Mouse (Mus musculus) urinary bladder, postnatal 25 days (tissue): ENCODE data around the gene Mok.

ENCODE experiments used
- DNase-seq: peaks from one replicate; pipeline ENCODE4 v3.0.0; 2022; ENCODE audit warnings: low spot score

Gene Mok

GRCm38 (mm10) chr12:110808848-110809247 is 31.9 kb downstream of the Mok start:
- no peak for DNase-seq

GRCm38 (mm10) chr12:110808430-110808829 is 32.3 kb downstream of the Mok start:
- no peak for DNase-seq

GRCm38 (mm10) chr12:110806301-110806970 is 34.3 kb downstream of the Mok start:
- no peak for DNase-seq

- DNase-seq, result no peak
Measured at GRCm38 (mm10) chr12:110804261-110804660, 36.5 kb downstream of the Mok start.

- no peak for DNase-seq
Measured at GRCm38 (mm10) chr12:110802674-110803297, 38.0 kb downstream of the Mok start.

GRCm38 (mm10) chr12:110801876-110802464 is 38.8 kb downstream of the Mok start:
- no peak for DNase-seq

- no peak for DNase-seq
Measured at GRCm38 (mm10) chr12:110799226-110799625, 41.5 kb downstream of the Mok start.

- DNase-seq, result no peak
Measured at GRCm38 (mm10) chr12:110797842-110798431, 42.8 kb downstream of the Mok start.

- no peak for DNase-seq
Measured at GRCm38 (mm10) chr12:110797202-110797601, 43.5 kb downstream of the Mok start.

- no peak for DNase-seq
Measured at GRCm38 (mm10) chr12:110796748-110797147, 44.0 kb downstream of the Mok start.

GRCm38 (mm10) chr12:110795035-110795434 is 45.7 kb downstream of the Mok start:
- no peak for DNase-seq

- no peak for DNase-seq
Measured at GRCm38 (mm10) chr12:110791026-110791425, 49.7 kb downstream of the Mok start.

GRCm38 (mm10) chr12:110790580-110790979 is 50.2 kb downstream of the Mok start:
- DNase-seq, result no peak

- DNase-seq, result no peak
Measured at GRCm38 (mm10) chr12:110786243-110786642, 54.5 kb downstream of the Mok start.

- DNase-seq, result no peak
Measured at GRCm38 (mm10) chr12:110784211-110784610, 56.5 kb downstream of the Mok start.

- DNase-seq, result no peak
Measured at GRCm38 (mm10) chr12:110782278-110782677, 58.5 kb downstream of the Mok start.

- DNase-seq, result no peak
Measured at GRCm38 (mm10) chr12:110781181-110781580, 59.6 kb downstream of the Mok start.

GRCm38 (mm10) chr12:110779296-110779695 is 61.4 kb downstream of the Mok start:
- DNase-seq, result no peak

GRCm38 (mm10) chr12:110777853-110778252 is 62.9 kb downstream of the Mok start:
- DNase-seq, result no peak

GRCm38 (mm10) chr12:110775628-110776426 is 64.9 kb downstream of the Mok start:
- no peak for DNase-seq

GRCm38 (mm10) chr12:110771961-110772360 is 68.8 kb downstream of the Mok start:
- no peak for DNase-seq
